Mouse (Mus musculus): ENCODE measurements around the gene Prpsap1. TPM values are rescaled to one million over a fixed set of nuclear protein-coding genes. Genes with fewer than 3 reads are reported as not detected.
"Not testable (repeated sequence)": the region's sequence is repeated elsewhere in the genome, so short reads cannot be mapped to it uniquely, and the experiment has no call there.

Gene Prpsap1
- total RNA-seq, 1 experiment from 2014 or later, result 45.0 TPM

GRCm38 (mm10) chr11:116490232-116491107 lies 3.5 kb downstream of the Prpsap1 start:
- ATAC-seq (replicated peaks; ENCODE audit: insufficient number of reproducible peaks, low FRiP score, low TSS enrichment, poor library complexity, severe bottlenecking), result peak; percentile 76

DNA sequence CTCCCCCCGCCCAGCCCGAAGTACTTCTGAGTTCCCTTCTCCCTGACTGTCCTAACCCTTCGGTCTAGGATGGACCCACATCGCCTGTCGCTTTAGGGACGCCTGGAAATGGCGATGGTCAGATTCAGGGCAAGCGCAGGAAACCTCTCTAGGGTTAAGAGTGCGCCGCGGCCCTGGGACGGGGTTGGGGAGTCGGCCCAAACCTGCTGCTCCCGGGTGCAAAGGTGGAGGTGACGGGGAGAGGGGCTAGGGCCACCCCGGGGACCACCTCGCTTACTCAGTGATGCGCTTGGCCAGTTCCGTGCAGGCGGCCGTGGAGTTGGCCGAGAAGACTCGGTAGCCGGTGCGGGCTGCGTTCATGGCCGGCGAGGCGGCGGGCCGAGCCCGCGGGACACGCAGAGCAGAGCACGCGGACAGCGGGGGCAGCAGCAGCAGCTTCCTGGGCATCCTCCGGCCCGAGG lies 4.2 kb downstream of the Prpsap1 start:
- no peak for ATAC-seq (replicated peaks; ENCODE audit: insufficient number of reproducible peaks, low FRiP score, low TSS enrichment, poor library complexity, severe bottlenecking)

- no peak for ATAC-seq (replicated peaks; ENCODE audit: insufficient number of reproducible peaks, low FRiP score, low TSS enrichment, poor library complexity, severe bottlenecking)
These were observed 5.2 kb downstream of the Prpsap1 start for GRCm38 (mm10) chr11:116488693-116489375.

DNA sequence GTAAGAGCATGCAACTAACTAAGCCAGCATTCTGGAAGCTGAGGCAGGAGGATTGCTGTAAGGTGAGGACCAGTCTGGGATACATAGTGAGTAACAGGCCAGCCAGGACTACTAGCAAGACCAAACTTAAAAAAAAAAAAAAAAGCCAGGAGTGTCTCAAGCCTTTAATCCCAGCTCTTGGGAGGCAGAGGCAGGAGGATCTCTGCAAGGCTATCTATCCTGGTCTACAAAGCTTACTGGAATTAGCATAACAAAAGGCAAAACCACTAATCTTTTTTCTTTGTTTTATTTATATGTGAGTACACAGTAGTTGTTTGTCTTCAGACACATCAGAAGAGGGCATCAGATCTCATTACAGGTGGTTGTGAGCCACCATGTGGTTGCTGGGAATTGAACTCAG lies 5.8 kb downstream of the Prpsap1 start:
- ATAC-seq (replicated peaks; ENCODE audit: insufficient number of reproducible peaks, low FRiP score, low TSS enrichment, poor library complexity, severe bottlenecking), result no peak

DNA sequence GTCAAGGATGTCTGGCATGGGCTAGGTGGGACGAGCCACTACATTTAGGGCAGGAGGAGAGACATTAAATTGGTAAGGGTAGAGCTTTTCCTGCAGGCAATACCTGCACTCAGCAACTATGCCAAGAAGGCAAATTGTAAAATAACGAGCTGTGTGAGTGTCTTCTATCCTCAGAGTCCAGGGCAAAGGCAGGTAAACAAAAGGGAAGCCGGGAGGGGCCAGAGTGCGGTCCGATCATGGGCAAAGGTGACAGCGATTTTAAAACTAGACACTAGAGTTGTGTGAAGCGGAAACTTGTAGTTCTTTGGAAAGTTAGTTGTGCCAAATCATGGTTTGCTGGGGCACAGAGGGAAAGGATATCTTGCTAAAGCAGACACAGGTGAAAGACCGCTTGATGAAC lies 9.7 kb downstream of the Prpsap1 start:
- no peak for ATAC-seq (replicated peaks; ENCODE audit: insufficient number of reproducible peaks, low FRiP score, low TSS enrichment, poor library complexity, severe bottlenecking)

GRCm38 (mm10) chr11:116481776-116482175 lies 12.2 kb downstream of the Prpsap1 start:
- ATAC-seq (replicated peaks; ENCODE audit: insufficient number of reproducible peaks, low FRiP score, low TSS enrichment, poor library complexity, severe bottlenecking), result no peak

GRCm38 (mm10) chr11:116480975-116481374 lies 13.0 kb downstream of the Prpsap1 start:
- ATAC-seq (replicated peaks; ENCODE audit: insufficient number of reproducible peaks, low FRiP score, low TSS enrichment, poor library complexity, severe bottlenecking), result no peak

GRCm38 (mm10) chr11:116479832-116480231 lies 14.2 kb downstream of the Prpsap1 start:
- no peak for ATAC-seq (replicated peaks; ENCODE audit: insufficient number of reproducible peaks, low FRiP score, low TSS enrichment, poor library complexity, severe bottlenecking)

DNA sequence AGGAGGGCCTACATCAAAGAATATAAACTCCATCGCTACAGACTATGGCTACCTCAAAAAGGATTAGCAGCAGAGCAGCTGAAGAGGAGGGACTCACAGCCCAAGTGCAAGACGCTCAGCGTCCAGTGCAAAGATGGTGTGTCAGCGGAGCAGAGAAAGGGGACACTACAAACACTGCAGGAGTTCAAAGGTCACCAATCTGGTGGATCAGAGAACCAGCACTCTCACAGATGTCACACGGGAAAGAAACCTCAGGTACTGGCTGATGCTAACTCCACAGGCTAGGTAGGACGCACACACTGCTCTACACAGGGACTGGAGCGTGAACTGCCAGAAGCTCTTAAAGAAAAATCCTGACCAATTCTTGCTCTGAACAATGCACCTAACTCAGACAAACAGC lies 15.0 kb downstream of the Prpsap1 start:
- ATAC-seq (replicated peaks; ENCODE audit: insufficient number of reproducible peaks, low FRiP score, low TSS enrichment, poor library complexity, severe bottlenecking), result no peak

DNA sequence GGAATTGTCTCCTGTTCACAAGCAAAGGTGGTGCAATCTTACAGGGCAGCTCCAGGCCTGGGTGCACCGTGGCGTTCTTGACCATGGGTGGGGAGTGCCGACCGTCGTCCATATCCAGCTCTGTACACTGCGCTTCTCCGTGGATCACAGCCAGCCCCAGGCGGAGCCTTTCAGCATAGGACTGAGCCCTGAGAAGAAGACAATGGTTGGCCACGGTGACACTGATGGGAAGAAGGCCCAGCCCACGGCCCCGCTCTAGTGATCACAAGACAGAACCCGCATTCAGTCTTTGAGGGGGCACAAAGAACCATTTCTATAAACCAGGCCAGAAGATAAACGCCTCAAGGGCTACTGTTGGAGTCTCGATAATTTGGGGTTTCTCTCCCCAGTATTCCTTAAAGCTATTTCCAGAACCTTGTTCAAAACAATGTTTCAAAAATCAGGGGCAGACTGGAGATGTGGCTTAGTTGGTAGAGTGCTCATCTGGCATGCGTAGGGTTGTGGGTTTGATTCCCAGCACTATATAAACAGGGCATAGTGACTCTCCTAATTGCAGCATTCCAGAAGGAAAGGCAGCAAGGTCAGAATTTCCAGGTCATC lies 16.7 kb downstream of the Prpsap1 start:
- no peak for ATAC-seq (replicated peaks; ENCODE audit: insufficient number of reproducible peaks, low FRiP score, low TSS enrichment, poor library complexity, severe bottlenecking)

DNA sequence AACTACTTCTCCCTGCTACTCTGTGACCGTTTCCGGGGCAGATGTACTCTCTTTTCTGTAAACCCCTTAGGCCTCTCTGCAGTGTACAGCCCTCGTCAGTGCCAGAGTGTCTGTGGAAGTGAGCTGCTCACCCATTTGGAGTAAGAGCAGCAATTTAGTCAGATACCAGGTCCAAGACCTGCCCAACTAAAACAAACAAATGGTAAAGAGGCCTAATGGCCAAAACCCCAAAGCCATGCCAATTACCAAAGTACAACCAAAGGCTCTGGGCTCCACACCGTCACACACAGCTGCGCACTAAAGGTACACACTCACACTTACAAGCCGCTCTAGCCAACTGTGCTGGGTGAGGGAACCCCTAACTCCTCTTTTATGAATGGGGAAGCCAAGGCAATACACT lies 17.3 kb downstream of the Prpsap1 start:
- ATAC-seq (replicated peaks; ENCODE audit: insufficient number of reproducible peaks, low FRiP score, low TSS enrichment, poor library complexity, severe bottlenecking), result no peak

- no peak for ATAC-seq (replicated peaks; ENCODE audit: insufficient number of reproducible peaks, low FRiP score, low TSS enrichment, poor library complexity, severe bottlenecking)
These were observed 18.0 kb downstream of the Prpsap1 start for GRCm38 (mm10) chr11:116476041-116476440.

DNA sequence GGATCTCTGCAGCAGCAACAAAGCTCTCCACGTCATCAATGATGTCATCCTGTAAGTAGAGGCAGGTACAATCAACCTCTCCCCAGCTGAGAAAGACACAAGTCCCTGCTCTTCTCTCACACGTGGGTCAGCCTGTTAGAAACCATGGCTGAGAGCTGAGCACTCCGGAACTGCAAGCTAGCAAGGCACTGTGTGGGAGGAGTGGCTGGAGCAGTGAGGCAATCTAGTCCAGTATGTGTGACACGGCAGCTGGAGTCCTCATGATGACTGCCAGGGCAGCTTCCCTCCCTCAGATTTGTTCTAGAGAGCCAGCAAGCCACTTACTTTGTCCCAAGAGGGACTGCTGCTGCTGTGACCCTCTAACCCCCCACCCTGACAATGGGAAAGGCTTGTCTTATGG lies 21.7 kb downstream of the Prpsap1 start:
- ATAC-seq (replicated peaks; ENCODE audit: insufficient number of reproducible peaks, low FRiP score, low TSS enrichment, poor library complexity, severe bottlenecking), result no peak

DNA sequence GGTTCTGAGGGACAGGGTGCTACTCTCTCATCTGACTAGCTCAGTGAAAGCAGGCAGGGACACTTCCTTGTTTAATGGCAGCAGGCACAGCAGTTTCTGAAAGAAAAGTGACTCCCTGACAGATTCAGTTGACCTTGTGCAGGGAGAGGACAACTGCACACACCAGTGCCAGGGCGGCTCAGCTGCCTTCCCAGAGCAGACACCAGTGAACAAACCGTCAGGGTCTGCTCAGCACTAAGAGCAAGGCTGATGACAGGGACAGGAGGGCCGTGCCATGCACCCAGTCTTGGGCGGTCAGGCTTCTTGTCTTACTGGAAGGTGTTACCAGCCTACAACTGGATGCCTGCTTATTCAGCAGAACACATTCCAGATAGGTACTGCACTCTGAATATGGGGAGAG lies 23.1 kb downstream of the Prpsap1 start:
- no peak for ATAC-seq (replicated peaks; ENCODE audit: insufficient number of reproducible peaks, low FRiP score, low TSS enrichment, poor library complexity, severe bottlenecking)

DNA sequence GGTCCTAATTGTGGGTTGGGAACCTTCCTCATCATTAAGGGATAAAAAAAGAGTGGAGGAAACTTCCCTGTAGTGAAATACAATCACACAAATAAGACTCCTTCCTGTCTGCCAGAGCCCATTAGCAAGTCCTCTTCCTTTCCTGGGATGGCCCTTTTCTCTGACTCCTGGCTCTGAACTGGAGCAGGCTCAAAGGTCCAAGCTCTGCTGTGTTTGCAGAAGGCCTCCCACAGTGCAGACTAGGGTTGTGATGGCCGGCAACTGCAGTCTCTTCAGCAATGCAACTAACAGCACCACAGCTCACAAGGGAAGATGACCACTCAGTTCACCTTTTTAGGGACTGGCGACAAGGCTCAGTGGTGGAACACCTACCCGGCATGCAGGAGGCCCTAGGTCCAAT lies 23.8 kb downstream of the Prpsap1 start:
- ATAC-seq (replicated peaks; ENCODE audit: insufficient number of reproducible peaks, low FRiP score, low TSS enrichment, poor library complexity, severe bottlenecking), result no peak

DNA sequence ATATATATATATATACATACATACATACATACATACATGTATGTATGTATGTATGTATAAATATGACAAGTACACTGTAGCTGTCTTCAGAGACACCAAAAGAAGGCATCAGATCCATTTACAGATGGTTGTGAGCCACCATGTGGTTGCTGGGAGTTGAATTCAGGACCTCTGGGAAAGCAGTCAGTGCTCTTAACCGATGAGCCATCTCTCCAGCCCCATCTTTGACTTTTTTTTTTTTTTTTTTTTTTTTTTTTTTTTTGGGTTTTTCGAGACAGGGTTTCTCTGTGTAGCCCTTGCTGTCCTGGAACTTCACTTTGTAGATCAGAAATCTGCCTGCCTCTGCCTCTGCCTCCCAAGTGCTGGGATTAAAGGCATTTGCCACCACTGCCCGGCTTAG lies 25.7 kb downstream of the Prpsap1 start:
- not testable (repeated sequence) for ATAC-seq (replicated peaks; ENCODE audit: insufficient number of reproducible peaks, low FRiP score, low TSS enrichment, poor library complexity, severe bottlenecking)

- ATAC-seq (replicated peaks; ENCODE audit: insufficient number of reproducible peaks, low FRiP score, low TSS enrichment, poor library complexity, severe bottlenecking), result no peak
These were observed 27.9 kb downstream of the Prpsap1 start, which contains the start of gene Qrich2 for GRCm38 (mm10) chr11:116466141-116466540. Gene Qrich2 (minus strand): TSS chr11:116466241.

- peak; percentile 94 for ATAC-seq (replicated peaks; ENCODE audit: insufficient number of reproducible peaks, low FRiP score, low TSS enrichment, poor library complexity, severe bottlenecking)
These were observed 30.2 kb downstream of the Prpsap1 start for GRCm38 (mm10) chr11:116463833-116464232.

GRCm38 (mm10) chr11:116463338-116463737 lies 30.7 kb downstream of the Prpsap1 start:
- ATAC-seq (replicated peaks; ENCODE audit: insufficient number of reproducible peaks, low FRiP score, low TSS enrichment, poor library complexity, severe bottlenecking), result no peak
